Mouse (Mus musculus) CH12.LX (cell line): ENCODE data around the gene Wdr81. TPM values are rescaled to one million over a fixed set of nuclear protein-coding genes. Genes with fewer than 3 reads are reported as not detected.

Source experiments
- DNase-seq: peaks from one replicate; pipeline ENCODE4 v3.0.0-alpha.2; 2013; ENCODE audit errors: extremely low read depth
- H3K27ac ChIP-seq: 2 replicates; pipeline ENCODE4 v1.5.1; 2012; ENCODE audit warnings: low read depth, mild to moderate bottlenecking, control low read depth, moderate library complexity; ENCODE audit not compliant: insufficient read depth
- H3K27me3 ChIP-seq: replicated peaks from 2 replicates; pipeline ENCODE3; 2012; ENCODE audit warnings: inconsistent platforms
- H3K36me3 ChIP-seq, 2 experiments: replicated peaks in 1 of 2; 2 replicates each; pipeline versions ENCODE3 to v1.6.1; 2012; ENCODE audit warnings: inconsistent platforms in 1 of 2, low read length in 1 of 2, mild to moderate bottlenecking in 1 of 2, mixed read lengths in 1 of 2, moderate library complexity in 1 of 2; ENCODE audit not compliant: control insufficient read depth in 1 of 2, insufficient read depth in 1 of 2
- H3K4me1 ChIP-seq, 2 experiments: 2 replicates each; pipeline ENCODE4 v1.6.1; 2012; ENCODE audit warnings: inconsistent platforms in 1 of 2, moderate library complexity in 1 of 2; ENCODE audit not compliant: insufficient read depth in 2 of 2, control insufficient read depth in 1 of 2
- H3K4me2 ChIP-seq: 2 replicates; pipeline ENCODE4 v1.6.1; 2012; ENCODE audit warnings: low read depth, mild to moderate bottlenecking, control low read depth; ENCODE audit not compliant: poor library complexity, insufficient read depth, severe bottlenecking
- H3K4me3 ChIP-seq, 3 experiments: fragments of 150-350 bp in 1 of 3; sonication (generic) in 1 of 3; replicated peaks in 1 of 3; 2 replicates each; pipeline versions ENCODE3 to v1.5.1; 2011 to 2012; ENCODE audit warnings: low read depth in 2 of 3, low read length in 2 of 3, mild to moderate bottlenecking in 2 of 3, moderate library complexity in 2 of 3, control low read depth in 1 of 3, improper control_type of control experiment in 1 of 3, inconsistent platforms in 1 of 3, mixed read lengths in 1 of 3; ENCODE audit not compliant: poor library complexity in 1 of 3
- H3K79me2 ChIP-seq: replicated peaks from 2 replicates; pipeline ENCODE4 v1.6.1; 2012; ENCODE audit warnings: mild to moderate bottlenecking, moderate library complexity; ENCODE audit not compliant: control insufficient read depth, poor library complexity, insufficient read depth, severe bottlenecking; ENCODE audit errors: extremely low read depth
- H3K9ac ChIP-seq: 2 replicates; pipeline ENCODE4 v1.6.1; 2012; ENCODE audit warnings: low read depth, mild to moderate bottlenecking, control low read depth, moderate library complexity; ENCODE audit not compliant: insufficient read depth
- H3K9me3 ChIP-seq: replicated peaks from 2 replicates; pipeline ENCODE3; 2012; ENCODE audit warnings: low read length, inconsistent platforms, mixed read lengths
- CHD1 ChIP-seq: IDR thresholded peaks from 2 replicates; pipeline ENCODE4 v1.6.1; 2012; ENCODE audit warnings: low read depth, low read length, improper control_type of control experiment, inconsistent platforms
- CHD2 ChIP-seq: IDR thresholded peaks from 2 replicates; pipeline ENCODE4 v1.6.1; 2011; ENCODE audit warnings: low read length, improper control_type of control experiment
- CTCF ChIP-seq, 2 experiments: IDR thresholded peaks in 1 of 2; conservative IDR thresholded peaks in 1 of 2; 2 replicates each; pipeline ENCODE4 v1.5.1; 2011 to 2012; ENCODE audit warnings: low read depth in 2 of 2, low read length in 2 of 2, improper control_type of control experiment in 1 of 2, inconsistent platforms in 1 of 2, mild to moderate bottlenecking in 1 of 2, moderate library complexity in 1 of 2
- E2F4 ChIP-seq: IDR thresholded peaks from 2 replicates; pipeline ENCODE4 v1.6.1; 2011; ENCODE audit warnings: low read depth, low read length, improper control_type of control experiment; ENCODE audit not compliant: insufficient replicate concordance
- EP300 ChIP-seq: IDR thresholded peaks from 2 replicates; pipeline ENCODE4 v1.6.1; 2011; ENCODE audit warnings: low read length, improper control_type of control experiment
- ETS1 ChIP-seq: conservative IDR thresholded peaks from 2 replicates; pipeline ENCODE4 v1.6.1; 2012; ENCODE audit warnings: low read depth, mild to moderate bottlenecking, inconsistent platforms, low read length, improper control_type of control experiment, moderate library complexity
- HCFC1 ChIP-seq: IDR thresholded peaks from 2 replicates; pipeline ENCODE4 v1.6.1; 2012; ENCODE audit warnings: low read depth, mild to moderate bottlenecking, inconsistent platforms, low read length, improper control_type of control experiment
- JUN ChIP-seq: IDR thresholded peaks from 2 replicates; pipeline ENCODE4 v1.6.1; 2011; ENCODE audit warnings: low read depth, mild to moderate bottlenecking, low read length, improper control_type of control experiment, moderate library complexity; ENCODE audit not compliant: insufficient read depth
- MEF2A ChIP-seq: IDR thresholded peaks from 2 replicates; pipeline ENCODE4 v1.6.1; 2014; ENCODE audit warnings: low read depth, mild to moderate bottlenecking, inconsistent platforms, low read length, improper control_type of control experiment, borderline replicate concordance
- MXI1 ChIP-seq: IDR thresholded peaks from 2 replicates; pipeline ENCODE4 v1.6.1; 2011; ENCODE audit warnings: mild to moderate bottlenecking, low read depth, low read length, improper control_type of control experiment
- MYC ChIP-seq: IDR thresholded peaks from 2 replicates; pipeline ENCODE4 v1.6.1; 2011; ENCODE audit warnings: low read depth, mild to moderate bottlenecking, improper control_type of control experiment, low read length
- NRF1 ChIP-seq: IDR thresholded peaks from 2 replicates; pipeline ENCODE4 v1.6.1; 2014; ENCODE audit warnings: low read depth, mild to moderate bottlenecking, inconsistent platforms, low read length, improper control_type of control experiment, moderate library complexity
- PAX5 ChIP-seq: IDR thresholded peaks from 2 replicates; pipeline ENCODE4 v1.6.1; 2012; ENCODE audit warnings: low read length, inconsistent platforms, mixed read lengths
- POLR2A ChIP-seq: IDR thresholded peaks from 2 replicates; pipeline ENCODE4 v1.6.1; 2011; ENCODE audit warnings: low read depth, mild to moderate bottlenecking, improper control_type of control experiment, low read length
- POLR2AphosphoS2 ChIP-seq: IDR thresholded peaks from 2 replicates; pipeline ENCODE4 v1.6.1; 2011; ENCODE audit warnings: low read depth, low read length, improper control_type of control experiment
- RAD21 ChIP-seq: IDR thresholded peaks from 2 replicates; pipeline ENCODE4 v1.6.1; 2011; ENCODE audit warnings: low read depth, mild to moderate bottlenecking, low read length, improper control_type of control experiment, moderate library complexity
- SIN3A ChIP-seq: IDR thresholded peaks from 2 replicates; pipeline ENCODE4 v1.6.1; 2012; ENCODE audit warnings: low read length, improper control_type of control experiment, inconsistent platforms
- TBP ChIP-seq: conservative IDR thresholded peaks from 2 replicates; pipeline ENCODE4 v1.6.1; 2011; ENCODE audit warnings: low read depth, low read length, improper control_type of control experiment
- USF1 ChIP-seq: IDR thresholded peaks from 2 replicates; pipeline ENCODE4 v1.6.1; 2014; ENCODE audit warnings: low read depth, mild to moderate bottlenecking, inconsistent platforms, low read length, improper control_type of control experiment
- ZC3H11A ChIP-seq: IDR thresholded peaks from 2 replicates; pipeline ENCODE4 v1.6.1; 2012; ENCODE audit warnings: low read depth, mild to moderate bottlenecking, inconsistent platforms, low read length, improper control_type of control experiment
- ZKSCAN1 ChIP-seq: IDR thresholded peaks from 2 replicates; pipeline ENCODE4 v1.6.1; 2012; ENCODE audit warnings: low read depth, inconsistent platforms, low read length, improper control_type of control experiment, borderline replicate concordance
- dilution Hi-C: fragments of 300-500 bp; cut with MboI; formaldehyde crosslinking; loops from 2 replicates; pipeline ENCODE4 v1.14.3; 2020; ENCODE audit warnings: low sequenced_read_pairs; ENCODE audit not compliant: extremely low pct_unique_long_range_greater_than_20kb, extremely low pct_ligation_motif_present
- in situ Hi-C: fragments of 300-500 bp; cut with MboI; formaldehyde crosslinking; loops from 3 replicates; pipeline ENCODE4 v1.14.3; 2019; ENCODE audit warnings: low sequenced_read_pairs, low pct_ligation_motif_present, low pct_unique_long_range_greater_than_20kb, mixed read lengths
- polyA plus RNA-seq: library from polyadenylated mRNA; unstranded; fragments of >175 nt; gene quantifications from 2 replicates; pipeline ENCODE4 v1.2.1, GENCODE M21; 2012; ENCODE audit warnings: low read depth; ENCODE audit not compliant: insufficient read length
- total RNA-seq, 2 experiments: library from RNA; depleted of rRNA; stranded (reverse); fragments of 300-350 nt in 1 of 2; fragments of >200 nt in 1 of 2; gene quantifications; 2 replicates each; pipeline ENCODE4 v1.2.3; 2012 to 2014

Gene Wdr81
- total and polyA plus RNA-seq, 3 experiments = 3.1 to 16.3 (median 13.7) TPM

DNA sequence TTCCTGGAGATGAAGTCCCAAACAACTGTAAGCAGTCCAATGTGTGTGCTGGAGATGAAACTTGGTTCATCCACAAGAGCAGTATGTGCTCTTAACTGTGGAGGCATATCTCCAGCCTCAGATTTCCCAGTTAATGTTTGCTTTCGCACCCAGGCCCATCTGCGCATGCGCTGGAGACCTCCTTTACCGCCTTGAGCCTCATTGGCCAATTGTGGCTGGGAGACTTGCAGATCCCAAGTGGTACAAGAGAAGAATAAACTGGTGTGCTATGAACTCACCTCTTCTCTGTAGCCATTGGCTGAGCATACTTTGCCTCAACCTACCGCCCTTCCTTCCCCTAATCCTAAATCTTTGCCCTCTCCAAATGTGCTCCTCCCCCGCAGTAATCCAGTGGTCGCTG, 18.9 kb upstream of the Wdr81 start:
- TF ChIP-seq POLR2A = no peak
- no peak for TF ChIP-seq CTCF (conservative IDR thresholded peaks at IDR 0.05 in 1 of 2, IDR thresholded peaks at IDR 0.05 in 1 of 2; ENCODE audit: low read depth in 2 of 2, low read length in 2 of 2)
- TF ChIP-seq MEF2A = no peak
- no peak for TF ChIP-seq CHD2
- TF ChIP-seq MXI1 = no peak
- no peak for TF ChIP-seq USF1
- TF ChIP-seq ZKSCAN1 = no peak
- no peak for TF ChIP-seq MYC
- TF ChIP-seq NRF1 = no peak
- no peak for TF ChIP-seq ETS1
- Histone ChIP-seq H3K27ac (no peak overlapping the region), H3K9me3 (peaks cover 3% of the 10 kb centered on the region), H3K4me1 (peaks cover 2 to 13% of the 10 kb centered on the region in 2 experiments; a peak in 1 of 4 replicates), H3K27me3 (no peaks in the 10 kb centered on the region), H3K4me3 (no peak overlapping the region), H3K79me2 (no peaks in the 10 kb centered on the region), H3K36me3 (no peaks in the 10 kb centered on the region), H3K4me2 (no peak overlapping the region), H3K9ac (no peak overlapping the region)
- DNase-seq = no peak
- in situ Hi-C loops (no loop called here), dilution Hi-C loops (no loop called here)

DNA sequence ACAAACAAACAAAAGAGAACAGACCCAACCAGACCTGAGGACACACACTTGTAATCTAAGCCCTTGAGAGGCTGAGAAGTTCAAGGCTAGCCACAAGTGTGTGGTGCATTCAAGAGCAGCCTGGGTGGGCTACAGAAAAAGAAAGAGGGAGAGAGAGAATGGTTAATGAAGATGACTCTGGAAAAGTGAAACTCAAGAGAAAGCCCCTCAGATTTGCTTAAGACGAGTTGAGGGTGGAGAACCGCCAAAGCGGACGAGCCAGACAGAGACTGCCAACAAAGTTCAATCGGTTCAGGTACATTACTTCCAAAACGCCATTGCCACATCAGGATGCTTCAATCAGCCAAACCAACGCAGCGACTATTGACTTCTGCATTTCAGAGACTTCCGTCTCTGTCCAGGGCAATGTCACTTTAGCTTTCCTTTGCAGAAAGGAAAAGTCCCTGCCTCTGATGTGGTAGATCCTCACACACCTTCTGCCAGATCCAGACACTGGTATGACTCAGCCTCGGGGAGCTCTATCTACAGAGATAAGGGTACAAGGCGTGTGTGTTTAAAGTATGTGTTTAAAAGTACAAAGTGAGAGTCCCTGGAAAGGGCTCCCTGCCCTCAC, 18.1 kb upstream of the Wdr81 start:
- Histone ChIP-seq H3K27me3 (no peaks in the 10 kb centered on the region), H3K36me3 (no peaks in the 10 kb centered on the region), H3K9ac (0 out of 2 replicates have a peak overlapping the region, but pooled peaks have one; percentile 5), H3K4me3 (no peak overlapping the region), H3K4me1 (peaks cover 2 to 16% of the 10 kb centered on the region in 2 experiments; a peak in 1 of 4 replicates), H3K4me2 (peak overlapping the region; percentile 56), H3K79me2 (no peaks in the 10 kb centered on the region), H3K27ac (no peak overlapping the region), H3K9me3 (peaks cover 3% of the 10 kb centered on the region)
- no peak for DNase-seq
- dilution Hi-C loops = no loop called here
- TF ChIP-seq POLR2AphosphoS2 = no peak
- no peak for TF ChIP-seq RAD21
- in situ Hi-C loops = no loop called here

DNA sequence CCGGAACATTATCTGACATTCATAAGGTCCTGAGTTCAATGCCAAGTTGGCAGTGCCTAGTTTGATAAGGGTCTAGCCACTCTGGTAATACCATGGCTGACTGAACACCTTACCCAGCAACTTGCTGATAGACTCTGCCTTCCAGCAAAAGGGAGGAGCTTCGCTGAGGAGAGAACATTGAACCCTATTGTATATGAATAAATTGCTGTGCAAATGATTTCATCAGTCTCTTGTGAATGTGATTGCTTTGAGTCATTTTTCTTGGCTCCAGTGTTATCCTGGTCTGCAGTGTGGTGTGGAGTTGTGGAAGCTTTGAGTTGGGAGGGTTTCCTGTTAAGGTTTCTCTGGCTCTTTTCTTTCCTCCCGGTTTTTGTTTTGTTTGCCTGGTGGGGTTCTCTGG, 16.2 kb upstream of the Wdr81 start:
- dilution Hi-C loops (no loop called here), in situ Hi-C loops (no loop called here)
- no peak overlapping the region for H3K27ac ChIP-seq
- no peak for DNase-seq
- H3K9me3 ChIP-seq = peaks cover 9% of the 10 kb centered on the region
- H3K36me3 ChIP-seq = peaks cover 2 to 8% of the 10 kb centered on the region in 2 experiments
- H3K4me3 ChIP-seq = no peak overlapping the region
- no peak overlapping the region for H3K4me2 ChIP-seq
- no peaks in the 10 kb centered on the region for H3K27me3 ChIP-seq
- TF ChIP-seq JUN (no peak), MXI1 (no peak), RAD21 (no peak), SIN3A (no peak), USF1 (no peak), ZC3H11A (no peak), ZKSCAN1 (no peak), HCFC1 (no peak), E2F4 (no peak), PAX5 (no peak), POLR2AphosphoS2 (no peak), TBP (no peak), EP300 (no peak), CHD1 (no peak)
- no peaks in the 10 kb centered on the region for H3K79me2 ChIP-seq
- no peak overlapping the region for H3K9ac ChIP-seq
- H3K4me1 ChIP-seq = peaks cover 2 to 25% of the 10 kb centered on the region in 2 experiments; a peak in 2 of 4 replicates
